Mouse (Mus musculus) limb, embryonic 14.5 days (tissue): Measurements from ENCODE around the gene Drg1. TPM values are rescaled to one million over a fixed set of nuclear protein-coding genes. Genes with fewer than 3 reads are reported as not detected.

Experiments
- ATAC-seq: fragments of 200-750 bp; cut with Nextera tagmentation; 2 replicates; pipeline ENCODE4 v1.8.0; 2017; ENCODE audit warnings: low read depth, moderate number of reproducible peaks, moderate TSS enrichment; ENCODE audit not compliant: low FRiP score
- DNase-seq: peaks from one replicate; pipeline ENCODE4 v3.0.0-alpha.2; 2015; ENCODE audit warnings: low spot score
- H3K27ac ChIP-seq: fragments of 300-500 bp; sonication (generic); replicated peaks from 2 replicates; pipeline ENCODE4 v1.5.1; 2014; ENCODE audit warnings: low read depth, mild to moderate bottlenecking, low read length, moderate library complexity, mixed read lengths
- H3K27me3 ChIP-seq: fragments of 300-500 bp; sonication (generic); 2 replicates; pipeline ENCODE4 v1.6.1; 2014; ENCODE audit warnings: low read length, mixed read lengths; ENCODE audit not compliant: control insufficient read depth, insufficient read depth
- H3K36me3 ChIP-seq: fragments of 300-500 bp; sonication (generic); 2 replicates; pipeline ENCODE4 v1.6.1; 2014; ENCODE audit warnings: mild to moderate bottlenecking, low read length, moderate library complexity, mixed read lengths; ENCODE audit not compliant: control insufficient read depth, insufficient read depth
- H3K4me1 ChIP-seq: fragments of 300-500 bp; sonication (generic); 2 replicates; pipeline ENCODE4 v1.6.1; 2014; ENCODE audit warnings: antibody characterized with exemption, low read length, mixed read lengths; ENCODE audit not compliant: control insufficient read depth, insufficient read depth
- H3K4me2 ChIP-seq: fragments of 300-500 bp; sonication (generic); replicated peaks from 2 replicates; pipeline ENCODE4 v1.6.1; 2014; ENCODE audit warnings: low read depth, mild to moderate bottlenecking, low read length, moderate library complexity; ENCODE audit not compliant: severe bottlenecking
- H3K4me3 ChIP-seq: fragments of 300-500 bp; sonication (generic); replicated peaks from 2 replicates; pipeline ENCODE4 v1.5.1; 2014; ENCODE audit warnings: low read length
- H3K9ac ChIP-seq: fragments of 300-500 bp; sonication (generic); 2 replicates; pipeline ENCODE4 v1.6.1; 2014; ENCODE audit warnings: mild to moderate bottlenecking, low read depth, low read length, moderate library complexity; ENCODE audit not compliant: severe bottlenecking
- H3K9me3 ChIP-seq: fragments of 300-500 bp; sonication (generic); 2 replicates; pipeline ENCODE4 v1.6.1; 2016; ENCODE audit warnings: low read length; ENCODE audit not compliant: control insufficient read depth
- POLR2A ChIP-seq: fragments of 200-500 bp; IDR thresholded peaks from 2 replicates; pipeline ENCODE4 v1.8.0; 2012; ENCODE audit warnings: inconsistent platforms, mild to moderate bottlenecking, moderate library complexity, borderline replicate concordance; ENCODE audit not compliant: insufficient read depth, insufficient read length; ENCODE audit errors: extremely low read depth
- WGBS: fragments of 180-500 bp; shearing (Covaris S2); extraction: QIAGEN DNeasy Blood & Tissue Kit; methylation state at CpG from one replicate; pipeline ENCODE4 v1.1.7; 2014; 5-methylcytosine and 5-hydroxymethylcytosine counted together
- polyA plus RNA-seq, 2 experiments: library from polyadenylated mRNA; depleted of rRNA in 1 of 2; stranded (reverse) in 1 of 2; unstranded in 1 of 2; fragments of >200 nt; fragmentation: Nextera tagmentation in 1 of 2; extraction: Ambion mirVana in 1 of 2; gene quantifications; 2 replicates each; pipeline versions ENCODE4 v1.2.1 to v1.2.3; 2012 to 2014

Drg1 gene
- polyA plus RNA-seq, 2 experiments = 73.8 to 186 TPM

DNA sequence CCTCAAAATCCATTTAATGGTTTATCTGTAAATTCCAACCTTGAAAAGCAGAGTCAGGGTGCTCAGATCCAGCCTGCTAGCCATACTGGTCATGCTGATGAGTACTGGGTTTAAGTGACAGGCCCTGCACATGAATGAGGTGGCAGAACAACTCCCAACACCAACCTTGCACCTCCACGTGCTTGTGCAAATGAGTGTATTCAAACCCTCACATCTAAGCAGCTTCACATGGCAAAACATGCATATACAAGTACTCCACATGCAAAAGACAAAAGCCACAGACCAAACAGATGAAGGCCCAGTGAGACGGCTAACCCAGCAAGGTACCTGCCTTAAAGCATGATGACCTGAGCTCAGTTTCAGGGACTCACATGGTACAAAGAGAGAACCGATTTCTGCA, 19.7 kb upstream of the Drg1 start:
- H3K9me3 ChIP-seq = 0 out of 2 replicates have a peak, but pooled peaks cover 6% of the 10 kb centered on the region
- no peak overlapping the region for H3K9ac ChIP-seq
- no peak overlapping the region for H3K4me3 ChIP-seq
- DNase-seq = no peak
- peaks cover 5% of the 10 kb centered on the region for H3K4me1 ChIP-seq
- H3K36me3 ChIP-seq = no peaks in the 10 kb centered on the region
- TF ChIP-seq POLR2A = no peak
- no peak overlapping the region for H3K27ac ChIP-seq
- 84% methylated on average over 3 of the region's 3 CpGs for WGBS
- H3K4me2 ChIP-seq = no peak overlapping the region
- ATAC-seq = no peak
- H3K27me3 ChIP-seq = no peaks in the 10 kb centered on the region

DNA sequence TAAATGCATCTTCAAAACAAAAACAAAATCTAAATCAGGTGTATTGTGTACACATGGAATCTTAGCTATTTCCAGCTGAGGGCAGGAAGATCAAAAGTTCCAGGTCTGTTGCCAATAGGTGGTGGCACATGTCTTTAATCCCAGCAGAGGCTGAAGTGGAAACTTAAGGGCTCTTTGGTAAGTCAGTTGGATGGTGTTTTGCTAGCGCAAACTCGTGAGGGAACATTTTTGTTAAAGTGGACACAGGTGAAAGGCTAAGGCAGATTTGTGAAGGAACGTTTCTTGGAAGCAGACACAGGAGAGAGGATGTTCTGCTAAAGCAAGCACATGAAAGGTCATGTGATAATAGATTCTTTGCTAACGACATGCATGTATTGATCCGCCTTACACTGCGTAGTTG, 17.4 kb upstream of the Drg1 start:
- Histone ChIP-seq H3K4me1 (peaks cover 5% of the 10 kb centered on the region), H3K27ac (no peak overlapping the region), H3K9me3 (0 out of 2 replicates have a peak, but pooled peaks cover 6% of the 10 kb centered on the region), H3K36me3 (no peaks in the 10 kb centered on the region), H3K4me2 (no peak overlapping the region), H3K27me3 (no peaks in the 10 kb centered on the region), H3K4me3 (no peak overlapping the region), H3K9ac (no peak overlapping the region)
- no peak for TF ChIP-seq POLR2A
- whole genome bisulfite sequencing = 91% methylated on average over 6 of the region's 6 CpGs
- ATAC-seq (no peak), DNase-seq (no peak)

DNA sequence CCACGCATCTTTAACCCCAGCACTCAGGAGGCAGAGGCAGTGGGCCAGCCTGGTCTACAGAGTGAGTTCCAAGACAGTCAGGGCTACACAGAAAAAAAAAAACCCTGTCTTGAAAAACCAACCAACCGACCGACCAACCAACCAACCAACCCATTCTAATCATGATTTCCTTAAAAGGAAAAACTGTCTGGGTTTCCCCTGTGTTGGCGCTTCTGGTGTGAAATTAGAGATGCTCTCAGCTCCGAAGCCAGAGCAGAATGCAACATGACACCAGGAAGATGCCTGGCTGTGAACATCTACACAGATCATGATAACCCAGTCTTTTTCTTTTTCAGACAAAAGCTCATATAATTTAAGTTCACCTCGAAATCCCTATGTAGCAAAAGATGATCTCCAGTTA, 16.7 kb upstream of the Drg1 start:
- WGBS = 80% methylated on average over 6 of the region's 6 CpGs
- H3K27ac ChIP-seq = no peak overlapping the region

GRCm38 (mm10) chr11:3279729-3280128, 13.5 kb upstream of the Drg1 start:
- WGBS = 73% methylated on average over 2 of the region's 2 CpGs
- H3K9me3 ChIP-seq = 0 out of 2 replicates have a peak, but pooled peaks cover 6% of the 10 kb centered on the region
- H3K27ac ChIP-seq = no peak overlapping the region
- H3K9ac ChIP-seq = no peak overlapping the region
- H3K36me3 ChIP-seq = no peaks in the 10 kb centered on the region
- DNase-seq = no peak
- no peak for TF ChIP-seq POLR2A
- no peaks in the 10 kb centered on the region for H3K4me1 ChIP-seq
- no peaks in the 10 kb centered on the region for H3K27me3 ChIP-seq
- ATAC-seq = no peak
- H3K4me3 ChIP-seq = no peak overlapping the region
- no peak overlapping the region for H3K4me2 ChIP-seq

More for the DNA sequence above, 16.7 kb upstream of the Drg1 start:
- TF ChIP-seq POLR2A = no peak
- Histone ChIP-seq H3K4me3 (no peak overlapping the region), H3K4me2 (no peak overlapping the region), H3K9ac (no peak overlapping the region), H3K36me3 (no peaks in the 10 kb centered on the region), H3K4me1 (no peaks in the 10 kb centered on the region), H3K9me3 (0 out of 2 replicates have a peak, but pooled peaks cover 6% of the 10 kb centered on the region), H3K27me3 (no peaks in the 10 kb centered on the region)
- no peak for DNase-seq
- ATAC-seq = no peak

DNA sequence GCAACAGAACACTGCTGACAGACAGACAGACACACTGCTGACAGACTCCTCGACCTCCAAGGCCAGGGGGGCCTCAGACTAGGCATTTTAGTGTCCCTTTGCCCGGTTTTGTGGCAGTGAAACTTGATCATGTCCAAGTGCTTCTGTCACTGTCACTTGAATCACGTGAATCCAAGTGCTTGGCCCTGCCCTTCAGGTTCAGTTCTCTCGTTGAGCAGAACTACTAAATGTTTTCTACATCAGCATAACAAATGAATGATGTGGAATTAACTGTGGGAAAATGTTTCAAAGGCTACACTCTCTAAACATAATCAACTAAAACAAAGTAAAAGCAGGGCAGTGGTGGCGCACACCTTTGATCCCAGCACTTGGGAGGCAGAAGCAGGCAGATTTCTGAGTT, 12.1 kb upstream of the Drg1 start:
- Histone ChIP-seq H3K36me3 (no peaks in the 10 kb centered on the region), H3K9ac (no peak overlapping the region), H3K27me3 (no peaks in the 10 kb centered on the region), H3K4me2 (no peak overlapping the region), H3K27ac (no peak overlapping the region), H3K4me1 (no peaks in the 10 kb centered on the region), H3K4me3 (no peak overlapping the region), H3K9me3 (0 out of 2 replicates have a peak, but pooled peaks cover 6% of the 10 kb centered on the region)
- DNase-seq = no peak
- 56% methylated on average over 5 of the region's 5 CpGs for WGBS
- TF ChIP-seq POLR2A = no peak
- no peak for ATAC-seq

GRCm38 (mm10) chr11:3269241-3269640, 3.0 kb upstream of the Drg1 start:
- ATAC-seq = no peak

More at GRCm38 (mm10) chr11:3269241-3269640, 3.0 kb upstream of the Drg1 start:
- TF ChIP-seq POLR2A = no peak
- Histone ChIP-seq H3K4me3 (no peak overlapping the region), H3K27ac (no peak overlapping the region), H3K27me3 (no peaks in the 10 kb centered on the region), H3K4me2 (no peak overlapping the region), H3K9me3 (no peaks in the 10 kb centered on the region), H3K9ac (no peak overlapping the region), H3K4me1 (0 out of 2 replicates have a peak, but pooled peaks cover 3% of the 10 kb centered on the region), H3K36me3 (peaks cover 1% of the 10 kb centered on the region; the same call in 1 of the 2 replicates)
- WGBS = 39% methylated on average over 4 of the region's 4 CpGs
- DNase-seq = no peak
